Mouse (Mus musculus): ENCODE measurements at regions not wholly inside any gene's neighbourhood (a gene's known extent, or its start where the extent isn't known, plus 50 kb on each side); places are given as distances from the start of the nearest gene placed in this dataset.
"Not testable (repeated sequence)": the region's sequence is repeated elsewhere in the genome, so short reads cannot be mapped to it uniquely, and the experiment has no call there.

- no peak for ATAC-seq (ENCODE audit: low TSS enrichment)
These were observed 53.3 kb upstream of the Creb5 start for GRCm38 (mm10) chr6:53233777-53234176.

DNA sequence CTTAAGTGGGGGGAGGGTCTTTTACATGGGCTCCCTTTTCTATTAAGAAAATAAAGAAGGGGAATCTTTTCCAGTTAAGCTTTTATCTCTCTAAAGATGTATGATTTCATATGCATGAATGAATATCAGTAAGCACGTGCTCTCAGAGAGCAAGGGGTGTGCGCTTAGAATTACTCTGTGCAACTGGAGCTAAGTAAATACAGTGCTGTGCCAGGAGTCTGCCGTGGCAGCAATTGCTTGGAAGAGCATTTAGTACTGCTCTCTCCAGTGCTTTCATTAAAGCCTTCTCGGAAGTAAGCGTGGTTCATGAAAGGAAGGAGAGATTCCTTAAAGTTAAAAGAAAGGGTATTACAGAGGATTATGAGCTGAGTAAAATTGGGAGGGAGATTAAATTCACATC lies 54.5 kb upstream of the Creb5 start:
- ATAC-seq (ENCODE audit: low TSS enrichment): no peak

DNA sequence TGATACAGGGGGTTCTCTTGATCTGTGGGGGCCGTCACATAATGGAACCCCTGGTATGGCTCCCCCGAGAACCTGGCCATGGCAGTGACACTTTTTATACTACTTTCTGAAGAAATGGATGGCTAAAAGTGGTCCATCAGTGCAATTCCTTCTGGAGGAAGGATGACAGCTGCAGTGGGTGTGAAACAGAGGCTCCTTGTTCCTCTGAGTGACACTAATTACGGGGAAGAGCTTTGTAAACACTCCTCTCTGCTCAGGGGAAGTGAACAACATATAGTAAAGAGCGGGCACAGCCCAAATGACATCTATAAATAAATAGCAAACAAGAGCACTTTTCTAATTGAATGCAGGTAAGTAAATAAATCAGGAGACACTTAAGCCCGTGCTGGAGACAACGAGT lies 57.7 kb upstream of the Creb5 start:
- no peak for ATAC-seq (ENCODE audit: low TSS enrichment)

- no peak for ATAC-seq (ENCODE audit: low TSS enrichment)
These were observed 65.0 kb upstream of the Creb5 start for GRCm38 (mm10) chr6:53222104-53222503.

DNA sequence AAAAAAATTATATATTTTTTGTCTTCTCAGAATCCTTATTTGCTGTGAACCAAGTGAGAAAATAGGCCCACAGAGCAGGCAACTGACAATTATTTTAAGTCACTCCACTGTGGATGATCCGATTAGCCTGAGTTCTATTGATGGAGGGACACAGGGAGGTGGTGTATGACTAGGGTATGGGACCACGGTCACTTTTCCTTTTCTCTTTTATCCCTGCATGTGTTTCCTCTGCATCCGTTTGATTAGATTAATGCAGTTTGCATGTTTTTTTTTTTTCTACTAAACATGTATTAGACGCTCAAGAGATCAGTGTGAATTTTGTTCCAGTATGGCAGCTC lies 65.4 kb upstream of the Creb5 start:
- no peak for ATAC-seq (ENCODE audit: low TSS enrichment)

DNA sequence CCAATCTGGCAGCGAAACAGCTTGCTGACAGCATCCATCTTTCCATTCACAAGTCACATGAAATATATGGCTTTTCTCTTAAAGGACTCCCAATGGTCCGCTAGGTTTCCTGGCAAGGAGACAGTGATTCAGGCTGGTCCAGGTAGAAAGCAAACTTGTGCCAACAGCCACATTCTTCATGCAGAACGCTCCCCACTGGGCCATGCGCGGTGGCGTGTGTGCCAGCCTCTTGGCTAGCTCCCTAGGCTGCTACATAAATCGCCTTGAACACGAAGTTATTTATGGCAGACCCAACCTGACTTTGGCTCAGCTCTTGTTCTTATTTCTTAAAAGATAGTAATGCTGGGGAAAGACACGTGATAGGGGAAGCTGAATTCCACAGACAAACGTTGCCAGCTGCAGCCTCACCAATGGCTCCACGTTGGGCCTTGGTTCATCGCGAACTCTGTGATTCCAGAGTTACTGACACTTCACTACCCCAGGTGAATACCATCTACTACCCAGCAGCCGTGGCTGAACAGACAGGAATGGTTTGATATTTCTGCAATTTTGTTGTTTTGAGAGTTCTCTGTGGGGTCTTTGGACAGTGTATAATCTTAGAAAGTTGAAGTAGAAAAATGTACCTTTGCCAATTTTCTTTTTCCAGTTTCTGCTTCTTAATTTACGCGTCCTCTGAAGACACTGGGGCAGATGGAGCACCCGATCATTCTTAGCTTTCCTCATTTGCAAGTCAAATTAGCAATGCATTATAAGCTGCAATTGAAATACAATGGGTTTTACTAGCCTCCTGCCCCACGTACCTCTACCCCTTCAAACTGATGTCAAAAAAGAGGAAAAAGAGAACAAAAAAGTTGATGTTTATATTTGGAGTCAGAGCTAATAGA lies 66.0 kb upstream of the Creb5 start:
- 0 out of 2 replicates have a peak, but pooled peaks have one; percentile 34 for ATAC-seq (ENCODE audit: low TSS enrichment)

DNA sequence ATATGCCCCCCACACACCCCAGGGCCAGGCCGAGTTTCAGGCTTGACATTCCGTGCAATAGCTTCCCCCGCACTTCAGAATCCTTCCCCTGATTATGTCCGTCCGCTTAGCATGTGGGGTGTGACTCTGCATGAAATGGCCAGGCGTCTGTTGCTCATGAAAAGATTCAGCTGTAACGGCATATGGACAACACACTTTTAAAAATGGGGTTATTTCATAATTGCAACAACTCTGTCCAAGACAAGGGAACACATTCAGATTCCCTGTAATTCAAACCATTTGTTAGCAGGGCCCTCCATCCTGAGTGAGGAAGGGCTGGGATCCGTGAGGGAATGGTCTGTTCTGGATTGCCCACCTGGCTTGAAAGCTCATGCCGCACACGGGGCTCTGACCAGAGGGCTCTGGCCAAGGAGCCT lies 68.2 kb upstream of the Creb5 start:
- ATAC-seq (ENCODE audit: low TSS enrichment): peak; percentile 62; the same call in 1 of the 2 replicates

GRCm38 (mm10) chr6:53217234-53218015 lies 69.6 kb upstream of the Creb5 start:
- ATAC-seq (ENCODE audit: low TSS enrichment): peak; percentile 77

- ATAC-seq (ENCODE audit: low TSS enrichment): no peak
These were observed 70.4 kb upstream of the Creb5 start for GRCm38 (mm10) chr6:53216715-53217114.

GRCm38 (mm10) chr6:53211420-53211819 lies 75.7 kb upstream of the Creb5 start:
- ATAC-seq (ENCODE audit: low TSS enrichment): no peak

DNA sequence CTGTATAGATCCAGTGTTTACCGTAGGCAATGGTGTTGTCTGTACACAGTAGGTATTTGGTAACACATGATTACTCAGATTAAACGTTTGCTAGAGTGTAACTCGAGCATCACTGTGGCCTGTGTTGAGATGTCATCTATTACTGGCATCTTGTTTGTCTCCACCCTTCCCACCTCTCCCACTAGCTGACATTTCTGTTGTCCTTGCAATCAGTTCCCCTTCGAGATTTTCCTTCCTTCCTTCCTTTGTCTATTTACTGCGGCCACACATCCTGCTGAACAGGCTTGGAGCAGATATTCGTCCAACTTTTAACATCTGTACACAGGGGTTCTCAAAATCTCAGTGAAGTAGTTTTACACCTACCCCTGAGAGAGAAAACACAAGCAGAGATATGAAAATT lies 77.7 kb upstream of the Creb5 start:
- no peak for ATAC-seq (ENCODE audit: low TSS enrichment)

- no peak for ATAC-seq (ENCODE audit: low TSS enrichment)
These were observed 78.6 kb upstream of the Creb5 start for GRCm38 (mm10) chr6:53208474-53208873.

DNA sequence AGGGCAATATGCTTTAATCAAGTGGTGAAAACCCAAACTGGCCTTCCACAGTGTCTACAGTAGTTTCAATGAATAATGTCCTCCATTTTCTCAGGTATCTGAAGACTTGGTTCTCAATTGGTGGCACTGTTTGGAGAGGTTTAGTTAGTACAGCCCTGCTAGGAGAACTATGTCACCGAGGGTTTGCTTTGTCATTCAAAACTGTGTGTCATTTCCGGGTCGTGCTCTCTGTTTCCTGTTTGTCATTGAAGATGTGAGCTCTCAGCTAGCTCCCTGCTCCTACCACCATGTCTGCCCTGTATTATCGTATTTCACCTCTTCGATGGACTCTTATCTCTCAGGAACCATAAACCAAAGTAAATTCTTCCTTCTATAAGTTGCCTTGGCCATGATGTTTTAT lies 79.3 kb upstream of the Creb5 start:
- ATAC-seq (ENCODE audit: low TSS enrichment): no peak

DNA sequence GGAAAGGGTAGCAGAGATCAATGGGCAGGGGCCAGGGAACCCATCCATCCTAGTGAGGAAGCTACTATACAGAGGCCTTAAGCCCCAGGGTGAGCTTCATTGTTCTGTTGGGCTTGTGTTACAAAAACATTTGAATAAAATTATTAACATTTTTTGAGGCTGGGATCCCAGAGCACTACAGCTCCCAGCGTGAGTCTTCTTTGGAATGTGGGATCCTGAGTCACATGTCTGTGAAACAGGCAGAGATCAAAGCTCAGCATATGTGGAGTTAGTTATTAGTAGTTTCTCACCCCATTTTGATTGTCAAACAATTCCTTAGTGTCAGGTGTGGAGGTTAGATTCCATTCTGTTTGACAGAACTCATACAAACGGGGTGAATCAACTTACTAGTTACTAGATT lies 79.7 kb upstream of the Creb5 start:
- ATAC-seq (ENCODE audit: low TSS enrichment): no peak

- peak; percentile 27; the same call in 1 of the 2 replicates for ATAC-seq (ENCODE audit: low TSS enrichment)
These were observed 85.7 kb upstream of the Creb5 start for GRCm38 (mm10) chr6:53201281-53201956.

DNA sequence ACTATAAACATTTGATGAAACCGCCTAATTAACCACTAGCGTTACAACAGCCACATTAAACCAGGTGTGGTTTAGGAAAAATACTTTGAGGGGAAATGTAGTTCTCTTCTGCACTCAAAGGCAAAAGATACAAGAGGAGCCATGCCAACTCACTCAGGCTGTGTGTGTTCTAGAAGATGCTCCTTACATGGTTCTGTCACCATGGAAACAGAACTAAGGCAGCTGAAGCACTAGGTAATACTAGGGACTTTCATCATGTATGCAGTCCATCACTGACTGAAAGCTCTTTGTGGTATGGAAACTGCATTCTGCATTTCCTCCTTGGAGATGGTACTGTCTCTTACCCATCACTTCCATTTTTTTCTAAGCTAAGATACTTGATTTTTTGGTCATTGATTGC lies 87.6 kb upstream of the Creb5 start:
- ATAC-seq (ENCODE audit: low TSS enrichment): peak; percentile 90

DNA sequence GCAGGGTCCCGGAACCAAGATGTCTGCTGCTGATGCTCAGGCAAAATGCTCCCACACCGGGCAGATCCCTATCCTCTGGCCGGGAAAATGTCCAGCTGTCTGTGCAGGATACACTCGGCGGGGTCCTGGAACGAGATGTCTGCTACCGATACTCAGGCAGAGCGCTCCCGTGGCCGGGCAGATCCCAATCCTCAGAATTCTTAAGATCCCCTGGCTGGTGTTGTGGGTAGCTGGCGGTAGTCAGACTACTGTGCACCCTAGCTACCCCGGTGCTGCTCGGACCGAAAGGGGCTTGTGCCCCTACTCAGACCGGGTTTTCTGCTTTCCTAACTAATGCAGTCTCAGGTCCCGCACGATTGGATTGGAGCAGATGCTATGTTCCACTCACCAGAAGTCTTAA lies 104.9 kb upstream of the Creb5 start:
- ATAC-seq (ENCODE audit: low TSS enrichment): not testable (repeated sequence)

GRCm38 (mm10) chr6:53164423-53164841 lies 96.0 kb upstream of the Jazf1 start:
- no peak for ATAC-seq (ENCODE audit: low TSS enrichment)

- ATAC-seq (ENCODE audit: low TSS enrichment): no peak
These were observed 94.7 kb upstream of the Jazf1 start for GRCm38 (mm10) chr6:53163091-53163490.

GRCm38 (mm10) chr6:53161627-53162026 lies 93.2 kb upstream of the Jazf1 start:
- ATAC-seq (ENCODE audit: low TSS enrichment): no peak

- ATAC-seq (ENCODE audit: low TSS enrichment): no peak
These were observed 86.2 kb upstream of the Jazf1 start for GRCm38 (mm10) chr6:53154621-53155020.

GRCm38 (mm10) chr6:53147478-53147877 lies 79.0 kb upstream of the Jazf1 start:
- no peak for ATAC-seq (ENCODE audit: low TSS enrichment)

All from frontal cortex, adult (tissue).